Mouse (Mus musculus): ENCODE results near the gene 1700025G04Rik.

GRCm38 (mm10) chr1:151872971-151873370, 217.0 kb downstream of the 1700025G04Rik start:
- TF ChIP-seq POLR2A (IDR thresholded peaks at IDR 0.05; ENCODE audit: extremely low read depth, insufficient read depth, low read length), result no peak
- TF ChIP-seq CTCF (IDR thresholded peaks at IDR 0.05; ENCODE audit: low read depth, low read length), result no peak

Measured in liver, adult 2 months (tissue).